Mouse (Mus musculus) urinary bladder, postnatal 25 days (tissue): ENCODE results near the gene Arfip1.

Experiments
- DNase-seq: peaks from one replicate; pipeline ENCODE4 v3.0.0; 2022; ENCODE audit warnings: low spot score

Arfip1 gene

GRCm38 (mm10) chr3:84455733-84456417 lies 126.5 kb downstream of the Arfip1 start:
- DNase-seq, result no peak

DNA sequence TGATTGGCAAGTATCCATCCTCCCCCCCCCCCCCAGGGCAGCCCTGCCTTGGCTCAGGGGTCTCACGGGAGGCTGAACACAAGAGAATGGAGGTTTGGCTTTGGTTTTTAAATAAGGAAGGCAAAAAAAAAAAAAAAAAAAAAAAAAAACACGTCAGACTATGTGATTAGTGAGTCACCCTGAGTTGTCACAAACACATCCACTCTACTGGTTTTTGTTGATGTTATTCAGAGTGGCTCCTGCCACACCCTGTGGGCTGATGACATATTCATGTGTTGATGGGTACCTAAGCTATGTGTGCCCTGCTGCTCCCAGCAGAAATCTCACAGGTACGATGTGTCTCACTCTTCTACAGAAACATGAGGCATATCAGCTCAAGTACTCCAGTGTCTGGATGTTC lies 131.8 kb downstream of the Arfip1 start:
- no peak for DNase-seq

DNA sequence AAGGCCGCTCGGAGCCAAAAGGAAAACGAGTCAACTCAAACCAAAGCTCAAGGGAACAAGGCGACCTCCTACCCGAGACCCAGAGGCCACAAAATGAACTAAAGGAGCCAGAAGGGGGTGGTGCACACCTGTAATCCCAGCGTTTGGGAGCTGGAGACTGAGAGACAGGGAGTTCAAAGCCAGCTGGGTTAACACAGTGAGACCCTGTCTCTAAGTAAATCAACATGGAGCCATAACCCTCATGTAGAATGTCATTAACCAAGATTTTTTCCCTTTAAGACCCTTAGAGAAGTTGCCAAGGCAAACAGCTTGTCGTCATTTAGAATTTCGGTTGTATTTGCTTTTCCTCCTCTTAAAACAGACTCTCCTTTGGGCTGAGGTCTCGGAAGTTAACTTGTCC lies 133.4 kb downstream of the Arfip1 start:
- DNase-seq, result no peak

DNA sequence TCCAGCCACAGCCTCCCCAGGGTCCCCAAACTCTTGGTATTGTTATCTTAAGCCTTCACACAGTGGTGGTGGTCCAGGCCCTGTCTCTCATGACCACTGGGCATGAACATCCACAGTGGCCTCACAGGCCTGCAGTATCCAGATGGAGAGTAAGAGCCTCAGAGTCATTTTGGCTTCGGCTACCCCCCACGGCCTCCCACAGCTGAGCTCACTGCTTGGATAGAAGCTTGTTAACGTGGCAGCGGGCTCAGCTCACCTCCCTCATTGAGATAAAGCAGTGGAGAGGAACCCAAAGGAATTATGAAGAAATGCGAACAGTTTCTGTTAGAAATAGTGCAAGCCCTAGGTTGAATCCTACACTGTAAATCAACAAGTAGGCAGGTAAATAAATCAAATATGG lies 134.6 kb downstream of the Arfip1 start:
- DNase-seq, result no peak
